Mouse (Mus musculus): Measurements from ENCODE around the gene Csnk2a2. TPM values are rescaled to one million over a fixed set of nuclear protein-coding genes. Genes with fewer than 3 reads are reported as not detected.

Csnk2a2 gene
- total RNA-seq, 2 experiments from 2014 or later: 32.8 to 35.0 TPM

DNA sequence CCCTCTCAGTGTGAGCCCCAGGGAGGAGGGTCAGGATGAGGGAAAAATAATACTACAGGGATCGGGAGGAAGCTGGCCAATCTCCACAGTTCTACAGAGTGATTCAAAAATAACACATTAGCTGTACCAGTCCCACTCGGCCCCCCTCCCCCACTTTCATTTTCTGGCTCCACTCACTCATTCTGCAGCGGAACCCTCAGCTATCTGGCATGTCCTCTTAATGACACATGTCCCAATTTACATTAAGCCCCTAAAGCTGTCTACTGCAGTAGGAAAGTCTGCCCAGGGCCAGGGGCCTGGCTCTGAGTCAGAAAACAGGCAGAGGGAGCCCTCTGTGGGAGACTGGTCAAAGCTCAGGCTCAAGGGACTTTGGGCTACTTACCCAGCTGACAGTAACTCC lies 59.9 kb downstream of the Csnk2a2 start:
- intact Hi-C loops (cut with DNase I): loop anchor here (5.0 kb wide), 1 partner anchor 38 kb away; no protein-coding TSS in a partner anchor
- peak; percentile 57 to 72 for DNase-seq

DNA sequence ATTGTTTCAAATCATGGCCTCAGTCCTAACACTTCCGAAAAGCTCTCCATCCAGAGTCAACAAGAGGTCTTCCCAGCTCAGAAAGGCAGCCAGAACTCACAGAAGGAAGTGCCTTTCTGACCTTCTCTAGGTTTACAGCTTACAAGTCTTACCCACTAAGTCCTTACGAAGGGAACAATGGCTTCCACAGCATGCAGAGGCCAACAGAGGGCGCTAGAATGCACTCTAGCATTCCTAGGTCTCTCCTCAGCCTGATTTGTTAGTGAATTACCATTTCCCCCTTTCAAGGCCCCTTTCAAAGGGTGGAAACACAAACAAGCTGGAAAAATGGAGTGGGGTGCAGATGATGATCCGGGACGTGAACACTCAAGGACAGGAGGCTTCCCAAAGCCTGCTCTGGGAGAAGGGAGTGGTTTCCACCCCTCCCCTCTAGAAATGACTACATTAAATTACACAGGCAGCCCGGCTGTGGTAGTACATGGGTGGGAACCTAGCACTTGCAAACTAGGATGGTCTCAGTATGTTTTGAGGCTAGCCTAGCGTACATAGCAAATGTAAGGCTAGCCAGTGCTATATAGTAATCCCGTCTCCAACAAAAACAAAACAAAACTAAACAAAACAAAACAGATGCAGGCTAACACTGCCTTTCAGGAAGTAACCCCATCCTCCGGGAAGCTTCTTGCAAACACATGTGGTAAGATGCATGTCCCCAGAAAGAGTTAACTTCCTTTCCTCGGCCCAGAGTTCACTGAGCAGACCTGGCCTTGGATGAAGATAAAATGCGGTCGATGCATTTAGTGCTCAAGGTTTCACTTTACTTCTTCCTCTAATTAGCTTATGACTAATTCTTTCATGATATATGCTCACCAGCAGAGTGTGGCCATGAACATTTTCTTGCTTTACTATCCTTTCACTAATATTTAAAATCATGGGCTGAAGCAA lies 62.0 kb downstream of the Csnk2a2 start:
- peak; percentile 84 to 89 for DNase-seq
- intact Hi-C loops (cut with DNase I): loop anchor here (1.0 to 5.0 kb wide), 2 partner anchors 36 to 77 kb away; no protein-coding TSS in a partner anchor

DNA sequence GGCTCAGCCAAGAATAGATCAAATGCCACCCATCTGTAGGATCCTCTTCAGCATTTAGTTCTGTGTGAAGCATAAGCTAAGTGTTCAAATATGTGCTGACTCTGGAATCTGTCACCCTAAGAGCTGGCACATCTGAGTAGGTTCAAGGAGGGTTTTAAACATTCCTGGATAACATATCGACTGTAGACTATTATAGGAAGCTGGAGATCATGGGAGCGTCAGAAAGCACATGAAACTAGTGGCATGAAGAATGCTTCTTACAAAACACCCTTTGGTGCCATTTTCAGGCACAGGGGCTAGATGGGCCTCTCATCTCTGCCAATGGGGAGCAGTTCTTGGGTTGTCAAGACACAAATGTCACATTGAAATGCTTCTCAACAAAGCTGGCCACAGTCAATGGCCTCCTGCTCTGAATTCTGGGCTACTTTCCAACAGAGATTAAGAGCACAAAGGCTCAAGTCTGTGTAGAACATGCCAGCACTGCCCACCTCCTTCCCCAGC lies 63.0 kb downstream of the Csnk2a2 start:
- DNase-seq: peak; percentile 31 to 38
- intact Hi-C loops (cut with DNase I): loop anchor here (1.0 to 5.0 kb wide), 2 partner anchors 35 to 76 kb away; no protein-coding TSS in a partner anchor

DNA sequence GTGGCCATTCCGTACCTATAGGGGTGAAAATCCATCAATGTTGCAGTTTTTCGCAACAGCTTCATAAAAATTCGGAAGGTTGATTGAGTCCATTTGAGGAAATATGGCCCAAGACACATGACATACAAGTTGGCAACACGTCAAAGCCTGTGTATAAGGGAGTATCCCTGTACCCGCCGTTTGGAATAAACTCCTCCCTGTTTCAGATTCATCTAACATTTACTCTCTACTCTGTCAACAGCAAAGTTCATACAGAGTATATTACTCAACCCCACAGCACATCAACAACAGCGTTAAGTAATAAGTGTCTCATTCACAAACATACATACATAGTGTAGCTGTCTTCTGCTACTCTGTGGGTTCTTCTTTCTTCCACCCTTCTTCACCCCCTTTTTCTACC lies 65.2 kb downstream of the Csnk2a2 start:
- intact Hi-C loops (cut with DNase I): loop anchor here (5.0 kb wide), 1 partner anchor 32 kb away; no protein-coding TSS in a partner anchor

DNA sequence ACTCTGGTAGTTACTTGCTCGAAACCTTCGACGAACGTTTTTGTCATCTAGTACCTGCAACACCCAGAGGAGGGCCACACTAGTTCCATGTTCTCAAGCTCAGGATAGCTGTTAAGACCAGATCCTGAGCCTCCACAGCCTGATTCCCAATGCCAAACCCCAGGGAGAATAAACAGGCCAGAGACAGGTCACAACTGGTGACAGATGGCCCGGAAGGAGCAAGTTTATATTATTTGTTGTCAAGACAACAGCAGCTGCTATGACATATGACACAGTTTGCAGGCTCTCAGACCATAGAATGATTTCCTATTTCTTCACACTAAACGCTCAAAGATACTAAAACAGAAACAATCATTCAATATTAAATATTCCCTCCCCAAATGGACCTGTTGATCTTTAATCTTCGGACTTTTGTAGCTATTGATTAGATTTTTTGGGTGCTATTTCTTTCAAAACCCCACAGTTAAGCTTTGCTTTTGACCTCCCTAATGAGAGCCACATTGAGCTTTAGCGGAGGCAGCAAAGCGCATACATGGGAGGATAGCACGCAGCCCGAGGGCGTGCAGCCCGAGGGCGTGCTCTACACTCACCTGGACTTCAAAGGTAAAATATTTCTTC lies 67.5 kb downstream of the Csnk2a2 start:
- no peak for DNase-seq
- intact Hi-C loops (cut with DNase I): no loop called here

More for the DNA sequence above, 65.2 kb downstream of the Csnk2a2 start:
- no peak for DNase-seq

DNA sequence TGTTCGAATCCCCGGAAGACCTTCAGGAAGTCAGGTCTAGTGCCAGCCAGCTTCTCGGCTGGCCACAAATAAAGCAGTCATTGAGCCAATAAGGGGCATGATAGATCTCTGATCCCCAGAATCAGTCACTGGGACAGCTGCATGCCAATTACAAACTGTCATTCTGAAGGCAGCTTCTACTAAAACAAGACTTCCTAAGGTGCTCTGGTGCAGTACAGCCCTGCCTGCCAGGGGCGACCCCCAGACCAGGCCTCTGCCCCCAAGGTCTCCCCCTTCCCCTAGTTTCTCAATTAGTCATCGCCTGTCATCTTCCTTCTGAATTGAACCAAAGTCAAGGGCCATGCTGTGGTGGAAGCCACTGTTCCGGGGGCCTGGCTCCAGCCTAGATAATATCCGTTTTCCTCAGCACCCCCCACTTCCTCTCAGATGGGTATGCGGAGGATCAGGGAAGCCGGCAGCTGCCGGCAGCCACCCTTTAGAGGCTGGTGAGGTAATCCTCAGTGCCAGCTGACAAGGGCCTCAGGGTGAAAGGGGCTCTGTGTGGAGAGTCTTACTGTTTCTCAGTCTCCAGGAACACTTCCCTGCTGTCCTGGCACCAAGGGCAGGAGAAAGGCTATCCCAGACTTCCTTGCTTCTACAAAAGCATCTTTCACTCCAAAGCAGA lies 78.4 kb downstream of the Csnk2a2 start:
- intact Hi-C loops (cut with DNase I): no loop called here
- no peak for DNase-seq

DNA sequence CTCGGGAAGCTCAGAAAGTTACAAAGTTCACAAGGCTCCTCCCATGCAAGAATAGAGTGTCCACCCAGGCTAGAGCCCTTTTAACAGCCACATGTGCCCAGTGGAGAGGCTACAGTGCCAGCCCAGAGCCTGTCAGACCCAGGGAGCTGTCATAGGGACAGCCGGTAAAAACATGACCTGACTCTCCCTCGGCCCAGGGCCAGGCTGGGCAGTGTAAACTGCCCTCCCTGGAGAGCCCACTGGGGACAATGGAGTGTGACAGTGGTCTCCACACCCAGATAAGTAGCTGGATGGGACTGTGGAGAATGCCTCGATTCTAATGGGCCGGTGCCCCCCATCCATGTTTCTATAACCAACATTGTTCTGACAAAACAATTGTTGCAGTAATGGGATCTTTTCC lies 80.3 kb downstream of the Csnk2a2 start:
- DNase-seq: peak in 1 of 2 experiments; percentile 44
- intact Hi-C loops (cut with DNase I): no loop called here

DNA sequence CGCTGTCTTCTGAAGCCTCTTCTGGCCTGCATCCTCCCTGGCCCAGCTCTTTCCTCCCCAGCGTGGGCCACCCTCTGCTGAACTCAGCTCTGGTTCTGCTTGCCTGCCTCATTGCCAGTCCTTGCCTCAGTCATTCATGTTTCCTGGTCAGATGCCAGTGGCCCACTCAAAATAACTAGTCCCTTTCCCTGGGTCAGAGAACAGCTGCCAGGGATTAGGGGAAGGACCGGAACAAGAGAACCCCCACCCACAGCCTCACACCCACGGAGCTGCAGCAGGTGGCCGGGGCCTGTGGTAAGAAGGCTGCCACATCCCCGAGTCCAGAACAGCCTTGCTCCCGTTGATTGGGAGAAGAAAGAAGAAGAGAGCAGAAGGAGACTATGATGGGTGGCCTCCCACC lies 88.7 kb downstream of the Csnk2a2 start:
- no peak for DNase-seq
- intact Hi-C loops (cut with DNase I): no loop called here

DNA sequence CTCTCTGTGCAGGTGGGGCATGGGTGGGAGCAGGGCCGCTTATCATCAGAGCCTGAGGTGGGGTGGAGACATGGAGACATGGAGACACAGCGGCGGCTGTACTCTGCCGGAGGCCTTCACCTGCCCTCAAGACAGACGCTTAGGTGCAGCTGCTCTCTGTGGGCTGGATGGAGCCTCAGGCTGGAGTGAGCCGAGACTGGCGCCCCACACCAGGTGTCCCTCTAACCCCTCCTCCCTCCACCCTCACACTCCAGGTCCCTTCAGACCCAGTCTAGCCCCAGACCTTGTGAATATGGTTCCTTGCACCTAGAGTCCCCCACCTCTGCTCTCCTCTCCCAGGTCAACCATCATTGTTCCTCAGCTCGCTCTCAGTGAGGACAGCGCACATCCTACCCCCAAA lies 90.7 kb downstream of the Csnk2a2 start:
- intact Hi-C loops (cut with DNase I): no loop called here
- no peak for DNase-seq

DNA sequence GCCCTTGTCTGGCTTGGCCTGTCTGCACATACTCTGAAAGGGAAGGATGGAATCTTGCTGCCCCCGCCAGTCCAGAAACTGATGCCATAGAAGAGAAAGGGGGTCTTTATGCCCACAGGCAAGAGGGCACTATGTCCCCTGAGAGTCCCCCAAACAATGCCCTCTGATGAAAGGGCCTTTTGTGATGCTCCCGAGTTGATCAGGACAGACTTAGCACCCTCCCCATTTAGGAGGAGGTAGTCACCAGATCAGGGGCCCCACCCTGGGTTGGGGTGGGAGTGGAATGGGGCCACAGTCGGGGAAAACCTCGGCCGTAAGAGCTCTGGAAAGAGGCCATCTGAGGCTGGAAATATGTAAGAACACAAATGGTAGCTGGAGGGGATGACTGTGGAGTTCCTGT lies 92.6 kb downstream of the Csnk2a2 start:
- DNase-seq: no peak
- intact Hi-C loops (cut with DNase I): no loop called here

DNA sequence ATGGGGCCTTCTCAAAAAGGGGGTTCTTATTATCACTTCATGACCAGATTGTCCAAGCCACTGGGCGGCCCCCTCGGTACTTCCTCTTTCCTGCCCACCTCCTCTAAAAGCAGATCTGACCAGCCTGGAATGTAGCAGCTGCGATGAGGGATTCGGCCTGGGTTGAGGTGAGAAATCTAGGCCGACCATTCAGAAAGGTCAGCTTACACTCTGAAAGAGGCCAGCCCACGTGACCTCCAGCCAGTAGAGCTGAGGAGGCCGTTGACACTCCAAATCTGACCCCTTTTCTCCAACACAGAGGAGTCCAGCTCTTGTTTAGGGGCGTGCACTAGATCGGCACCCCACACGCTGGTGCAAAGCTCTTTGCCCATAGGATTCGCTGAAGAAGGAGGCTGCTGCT lies 93.1 kb downstream of the Csnk2a2 start:
- intact Hi-C loops (cut with DNase I): no loop called here

More for the DNA sequence above, 93.1 kb downstream of the Csnk2a2 start:
- no peak for DNase-seq

Other genes with a start within 250 kb of the Csnk2a2 start
- 1 to 10 TPM; 1.3 to 1.7 TPM for gene Cngb1, start 183.5 kb downstream of the Csnk2a2 start, total RNA-seq (2021)
- gene Tepp, start 179.5 kb downstream of the Csnk2a2 start, total RNA-seq (2021): under 1 TPM in 1 of 2 experiments, not detected in 1; 0.37 TPM
- 10 to 100 TPM; 11.6 to 11.9 TPM for gene Zfp319, start 158.1 kb downstream of the Csnk2a2 start, total RNA-seq (2021)
- gene Usb1, start 157.8 kb downstream of the Csnk2a2 start, total RNA-seq (2021): 10 to 100 TPM; 18.6 TPM
- gene Mmp15, start 137.8 kb downstream of the Csnk2a2 start, total RNA-seq (2021): 10 to 100 TPM; 90.2 to 99.0 TPM
- 10 to 100 TPM; 32.9 to 38.7 TPM for gene Cfap20, start 55.2 kb downstream of the Csnk2a2 start, total RNA-seq (2021)
- gene Ccdc113, start 44.0 kb upstream of the Csnk2a2 start, total RNA-seq (2021): not detected
- gene Prss54, start 86.3 kb upstream of the Csnk2a2 start, total RNA-seq (2021): not detected
- 1 to 10 TPM; 1.2 to 1.6 TPM for gene Gins3, start 143.4 kb upstream of the Csnk2a2 start, total RNA-seq (2021)
- gene Ndrg4, start 186.9 kb upstream of the Csnk2a2 start, total RNA-seq (2021): 100 to 1,000 TPM; 314 to 320 TPM
- 10 to 100 TPM in 1 of 2 experiments, 1 to 10 TPM in 1; 8.5 to 11.6 TPM for gene Setd6, start 225.8 kb upstream of the Csnk2a2 start, total RNA-seq (2021)